Mouse (Mus musculus) monocyte, adult 2 months (primary cell): Measurements from ENCODE around the gene Tbc1d13.
"Not testable (repeated sequence)": the region's sequence is repeated elsewhere in the genome, so short reads cannot be mapped to it uniquely, and the experiment has no call there.

Experiments used
- DNase-seq, 2 experiments: peaks; one replicate each; pipeline ENCODE4 v3.0.0; 2022; ENCODE audit warnings: low spot score in 2 of 2, low read depth in 1 of 2

Tbc1d13 gene

DNA sequence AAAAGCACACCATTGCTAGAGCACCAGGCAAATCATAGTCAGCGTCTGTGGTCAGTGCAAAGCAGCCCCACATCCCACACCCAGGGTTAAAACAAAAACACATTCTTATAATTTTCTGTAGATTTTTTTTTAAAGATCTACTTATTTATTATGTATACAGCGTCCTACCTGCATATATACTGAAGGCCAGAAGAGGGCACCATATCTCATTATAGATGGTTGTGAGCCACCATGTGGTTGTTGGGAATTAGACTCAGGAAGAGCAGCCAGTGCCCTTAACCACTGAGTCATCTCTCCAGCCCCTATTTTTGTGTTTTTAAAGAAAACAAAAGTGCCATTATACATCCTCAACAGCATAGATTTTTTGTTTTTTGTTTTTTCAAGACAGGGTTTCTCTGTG is 4.8 kb upstream of the Tbc1d13 start:
- no peak for DNase-seq

DNA sequence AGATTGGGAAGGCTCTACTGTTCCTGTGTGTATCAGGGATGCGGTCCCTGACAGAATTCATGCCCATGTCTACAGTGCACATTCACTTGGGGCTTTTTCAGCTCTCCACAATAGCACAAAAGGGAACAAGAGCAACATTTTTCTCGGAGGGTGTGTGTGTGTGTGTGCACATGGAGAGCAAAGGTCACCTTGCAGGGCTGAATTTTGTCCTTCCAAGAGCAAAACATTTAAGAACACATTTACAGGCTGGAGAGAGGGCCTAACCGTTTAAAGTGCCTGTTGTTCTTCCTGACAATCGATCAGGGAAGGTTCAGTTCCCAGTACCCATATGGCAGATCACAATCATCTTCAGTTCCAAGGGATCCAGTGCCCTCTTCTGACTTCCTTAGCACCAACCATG is 3.4 kb upstream of the Tbc1d13 start:
- DNase-seq, result no peak

DNA sequence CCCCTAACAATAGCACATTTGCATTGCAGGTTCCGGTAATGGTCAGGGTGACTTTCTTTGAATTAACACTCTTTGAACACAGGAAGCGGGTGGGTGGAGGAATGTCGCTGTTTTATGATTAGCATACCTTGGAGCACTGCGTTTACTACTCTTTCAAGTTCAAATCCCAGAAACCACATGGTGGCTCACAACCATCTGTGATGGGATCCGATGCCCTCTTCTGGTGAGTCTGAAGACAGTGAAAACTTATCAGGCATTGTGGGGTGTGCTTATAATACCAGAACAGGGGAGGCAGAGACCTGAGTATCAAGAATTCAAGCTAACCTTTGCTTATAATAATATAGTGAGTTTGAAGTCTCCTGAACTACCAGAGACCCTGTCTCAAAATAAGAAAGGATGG is 2.3 kb upstream of the Tbc1d13 start:
- not testable (repeated sequence) for DNase-seq

DNA sequence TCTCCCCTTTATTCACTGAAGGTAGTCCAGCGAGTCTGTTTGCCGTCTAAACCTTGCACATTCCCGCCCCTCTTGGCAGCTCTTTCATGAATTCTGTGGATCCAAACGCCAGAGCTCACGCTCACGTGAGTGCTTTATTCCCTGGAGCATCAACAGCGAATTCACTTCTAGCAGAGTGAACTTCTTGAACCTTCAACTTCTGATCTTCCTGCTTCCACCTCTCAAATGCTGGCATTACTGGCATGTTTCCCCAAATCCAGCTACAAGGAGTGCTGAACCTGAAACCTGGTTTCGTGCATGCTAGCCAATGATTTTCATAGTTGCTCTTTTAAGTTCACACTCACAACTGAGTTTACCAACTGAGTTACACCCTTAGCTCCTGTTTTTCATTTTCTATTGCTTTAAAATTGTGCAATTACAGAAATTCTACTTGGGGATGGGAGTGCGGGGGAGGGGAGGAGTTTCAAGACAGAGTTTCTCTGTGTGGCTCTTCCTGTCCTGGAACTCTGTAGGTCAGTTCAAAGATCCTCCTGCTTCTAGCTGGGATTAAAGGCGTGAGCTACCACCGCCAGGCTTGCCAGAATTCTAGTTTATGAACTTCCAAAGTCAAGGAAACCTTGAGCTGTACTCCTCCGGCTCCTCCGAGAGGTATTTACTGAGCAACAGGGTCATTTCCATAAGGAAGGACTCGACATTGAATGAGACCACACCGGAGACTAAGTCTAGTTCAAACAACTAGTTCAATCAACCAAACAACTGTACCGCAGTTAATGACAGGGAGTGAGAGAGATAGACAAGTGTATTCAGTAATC is 539 bp upstream of the Tbc1d13 start:
- DNase-seq, result peak in 1 of 2 experiments; percentile 26

GRCm38 (mm10) chr2:30134378-30134711 is 799 bp downstream of the Tbc1d13 start:
- DNase-seq, result no peak

GRCm38 (mm10) chr2:30134928-30135620 is 1.5 kb downstream of the Tbc1d13 start:
- no peak for DNase-seq

DNA sequence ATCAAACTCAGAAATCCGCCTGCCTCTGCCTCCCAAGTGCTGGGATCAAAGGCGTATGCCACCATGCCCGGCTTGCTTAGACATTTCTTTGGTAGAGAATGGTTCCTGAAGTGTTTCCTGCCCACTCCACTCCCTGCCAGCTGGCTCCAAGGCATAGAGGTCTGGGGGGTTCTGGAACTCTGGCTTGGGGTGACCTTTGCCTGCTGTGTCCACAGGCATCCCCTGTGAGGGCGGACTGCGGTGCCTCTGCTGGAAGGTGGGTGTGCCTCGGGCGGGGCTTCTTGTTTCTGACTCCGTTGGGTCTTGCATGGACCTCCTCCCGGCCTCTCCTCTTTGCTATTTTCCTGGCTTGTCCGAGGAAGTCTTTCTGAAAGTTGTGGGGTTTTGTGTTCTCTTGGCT is 2.9 kb downstream of the Tbc1d13 start:
- DNase-seq, result no peak

- DNase-seq, result not testable (repeated sequence)
These were observed 6.5 kb downstream of the Tbc1d13 start for GRCm38 (mm10) chr2:30140021-30140420.

DNA sequence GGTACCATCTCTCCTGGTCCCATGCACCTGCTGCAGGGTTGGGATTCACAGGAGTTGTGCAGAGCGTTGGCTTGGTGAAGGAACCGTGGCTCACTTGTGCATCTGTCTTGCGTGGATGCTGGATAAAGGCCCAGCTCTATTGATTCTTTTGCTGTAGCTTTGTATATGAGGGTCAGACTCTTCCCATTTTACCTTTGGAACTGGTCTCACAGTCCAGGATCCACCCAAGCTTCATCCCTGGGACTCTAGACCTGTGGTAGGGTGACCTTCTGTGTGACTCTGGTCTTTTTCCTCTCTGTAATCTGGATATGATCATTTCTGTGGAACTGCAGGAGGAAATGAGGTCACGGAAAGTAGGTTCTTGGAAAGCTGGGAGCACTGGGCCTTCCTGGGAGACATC is 10.9 kb downstream of the Tbc1d13 start:
- DNase-seq, result no peak

DNA sequence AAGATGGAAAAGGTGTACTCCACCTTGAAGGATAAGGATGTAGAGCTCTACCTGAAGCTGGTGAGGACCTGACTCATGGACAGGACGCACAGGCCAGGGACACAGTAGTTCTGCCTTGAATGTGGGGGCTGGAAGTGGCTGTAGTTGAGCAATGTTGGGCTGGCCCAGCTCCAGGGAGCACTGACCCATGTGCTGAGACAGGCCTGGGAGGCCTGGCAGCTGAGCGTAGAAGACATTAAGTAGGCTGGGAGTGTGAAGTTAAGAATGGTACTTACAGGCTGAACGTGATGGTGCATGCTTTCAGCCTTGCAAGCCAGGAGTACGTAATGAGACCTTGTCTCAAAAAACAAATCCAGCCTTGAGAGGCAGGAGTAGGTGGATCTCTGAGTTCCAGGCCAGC is 13.9 kb downstream of the Tbc1d13 start:
- no peak for DNase-seq

- DNase-seq, result no peak
These were observed 18.3 kb downstream of the Tbc1d13 start for GRCm38 (mm10) chr2:30151840-30152239.

- DNase-seq, result no peak
These were observed 19.1 kb downstream of the Tbc1d13 start for GRCm38 (mm10) chr2:30152616-30153015.

DNA sequence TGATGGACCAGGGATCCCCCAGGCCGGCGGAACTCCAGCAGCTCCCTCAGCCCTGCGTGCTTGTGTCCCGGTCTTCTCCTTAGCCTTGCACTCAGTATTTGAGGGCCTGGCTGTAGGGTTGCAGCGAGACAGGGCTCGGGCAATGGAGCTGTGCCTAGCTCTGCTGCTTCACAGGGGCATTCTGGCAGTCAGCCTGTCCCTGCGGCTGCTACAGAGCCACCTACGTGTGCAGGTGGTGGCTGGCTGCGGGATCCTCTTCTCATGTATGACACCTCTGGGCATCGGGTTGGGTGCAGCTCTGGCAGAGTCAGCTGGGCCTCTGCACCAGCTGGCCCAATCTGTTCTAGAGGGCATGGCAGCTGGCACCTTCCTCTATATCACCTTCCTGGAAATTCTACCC is 26.3 kb downstream of the Tbc1d13 start:
- DNase-seq, result not testable (repeated sequence)

- no peak for DNase-seq
These were observed 28.3 kb downstream of the Tbc1d13 start for GRCm38 (mm10) chr2:30161809-30162208.

DNA sequence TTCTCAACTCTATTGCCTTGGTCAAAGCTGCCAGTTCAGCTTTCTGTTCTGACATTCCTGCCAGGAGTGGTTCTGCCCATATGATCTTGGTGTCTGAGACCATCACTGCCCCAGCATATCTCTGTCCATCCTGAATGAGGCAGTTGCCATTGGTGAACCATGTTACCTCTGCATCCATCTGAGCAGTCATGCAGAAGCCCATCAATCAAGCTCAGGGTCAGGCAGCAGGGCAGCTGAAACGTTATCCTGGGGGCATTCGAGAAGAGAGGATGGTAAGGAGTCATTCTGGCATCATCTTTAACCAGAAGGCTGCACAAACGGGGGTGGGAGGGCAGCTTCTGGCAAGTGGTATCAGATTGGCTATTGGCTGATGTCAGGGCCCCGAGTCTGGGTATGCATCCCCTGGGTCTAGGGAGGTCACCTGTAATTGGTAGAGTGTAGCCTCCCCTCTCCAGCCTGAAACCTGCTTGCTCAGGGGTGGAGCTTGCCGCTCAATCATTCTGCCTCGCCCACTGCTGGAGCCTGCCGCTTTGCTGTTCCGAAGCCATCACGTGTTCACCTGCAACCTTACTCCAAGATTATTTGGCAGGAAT is 30.9 kb downstream of the Tbc1d13 start:
- DNase-seq, result no peak

- DNase-seq, result no peak
These were observed 33.1 kb downstream of the Tbc1d13 start for GRCm38 (mm10) chr2:30166677-30167076.

DNA sequence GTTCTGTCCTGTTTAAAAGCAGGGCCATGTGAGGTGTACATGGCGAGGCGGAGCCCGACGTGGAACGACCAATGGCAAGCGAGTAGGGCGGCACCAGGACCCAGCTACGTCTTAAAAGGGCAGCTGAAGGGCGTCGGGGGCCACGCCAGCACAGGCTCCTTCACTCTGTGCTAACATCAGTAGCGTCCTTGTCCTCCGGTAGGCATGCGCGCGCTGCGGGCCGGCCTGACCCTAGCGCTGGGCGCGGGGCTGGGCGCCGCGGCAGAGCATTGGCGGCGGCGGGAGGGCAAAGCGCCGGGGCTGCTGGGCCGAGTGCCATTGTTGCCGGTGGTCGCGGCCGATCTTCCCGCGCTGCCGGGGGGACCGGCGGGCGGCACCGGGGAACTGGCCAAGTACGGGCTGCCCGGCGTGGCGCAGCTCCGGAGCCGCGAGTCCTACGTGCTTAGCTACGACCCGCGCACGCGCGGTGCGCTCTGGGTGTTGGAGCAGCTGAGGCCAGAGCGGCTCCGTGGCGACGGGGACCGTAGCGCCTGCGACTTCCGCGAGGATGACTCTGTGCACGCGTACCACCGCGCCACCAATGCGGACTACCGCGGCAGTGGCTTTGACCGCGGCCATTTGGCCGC is 37.9 kb downstream of the Tbc1d13 start, which contains the start of gene Endog:
Gene Endog (plus strand): TSS at position 123 of the 626 bp plus-strand sequence.
- DNase-seq, result peak; percentile 21 to 54

DNA sequence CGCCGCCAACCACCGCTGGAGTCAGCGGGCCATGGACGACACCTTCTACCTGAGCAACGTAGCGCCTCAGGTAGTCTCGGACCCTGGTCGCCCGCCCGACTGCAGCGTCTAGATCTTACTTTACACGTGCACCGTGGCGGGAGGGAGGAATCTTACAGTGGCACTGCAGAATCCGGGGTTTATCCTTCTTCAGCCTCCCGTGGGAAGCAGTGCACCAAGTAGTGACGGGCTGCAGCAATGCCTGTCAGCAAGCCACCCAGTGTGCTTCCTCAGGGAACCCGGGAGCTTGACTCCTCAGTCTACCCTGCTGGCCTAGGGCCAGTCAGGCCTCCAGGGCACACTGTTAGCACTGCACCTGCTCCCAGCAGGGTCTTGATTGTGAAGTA is 38.4 kb downstream of the Tbc1d13 start:
- DNase-seq, result no peak

GRCm38 (mm10) chr2:30173541-30174240 is 40.1 kb downstream of the Tbc1d13 start:
- DNase-seq, result no peak

DNA sequence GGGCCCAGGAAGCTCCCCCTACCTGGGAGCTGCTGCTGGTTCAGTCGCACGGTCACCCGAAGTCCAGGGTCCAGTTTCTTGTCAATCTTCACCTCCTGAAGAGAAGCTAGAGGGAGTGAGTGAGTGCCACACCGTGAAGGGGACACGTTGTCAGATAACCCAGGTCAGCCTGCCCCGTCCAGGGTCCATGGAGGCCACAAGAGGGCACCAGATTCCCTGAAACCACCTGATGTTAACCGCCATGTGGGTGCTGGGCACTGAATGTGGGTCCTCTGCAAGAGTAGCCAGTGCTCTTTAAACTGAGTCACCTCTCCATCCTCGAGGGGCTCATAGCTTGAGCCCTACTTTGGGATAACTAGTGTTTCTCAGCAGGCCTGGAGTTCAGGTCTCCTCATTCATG is 42.4 kb downstream of the Tbc1d13 start:
- no peak for DNase-seq

DNA sequence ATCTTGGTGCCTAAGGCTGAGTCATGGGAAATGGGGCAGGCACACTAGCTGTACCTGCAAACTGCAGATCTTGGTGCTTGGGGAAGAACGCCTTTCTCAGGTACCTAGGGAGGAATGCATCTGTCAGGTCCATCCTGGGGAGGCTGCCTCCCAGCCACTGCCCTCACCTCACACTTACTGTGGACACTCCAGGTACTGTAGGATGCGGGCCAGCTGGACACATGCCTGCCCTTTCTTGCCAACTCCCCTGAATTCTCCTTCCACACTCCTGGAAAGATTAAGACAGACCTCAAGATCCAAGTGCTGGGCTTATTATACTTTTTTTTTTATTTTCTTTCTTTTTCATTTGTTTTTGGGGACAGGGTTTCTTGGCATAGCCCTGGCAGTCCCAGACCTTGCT is 43.0 kb downstream of the Tbc1d13 start:
- DNase-seq, result no peak
